Mouse (Mus musculus) embryonic facial prominence, embryonic 15.5 days (tissue): Measurements from ENCODE around the gene Camkmt. TPM values are rescaled to one million over a fixed set of nuclear protein-coding genes. Genes with fewer than 3 reads are reported as not detected.

Experiments used
- ATAC-seq: fragments of 200-750 bp; cut with Nextera tagmentation; 2 replicates; pipeline ENCODE4 v1.8.0; 2017; ENCODE audit warnings: low read depth, moderate TSS enrichment; ENCODE audit not compliant: insufficient number of reproducible peaks, low FRiP score, low TSS enrichment
- H3K27ac ChIP-seq: fragments of 300-500 bp; sonication (generic); replicated peaks from 2 replicates; pipeline ENCODE4 v1.5.1; 2015; ENCODE audit warnings: mild to moderate bottlenecking, inconsistent platforms
- H3K27me3 ChIP-seq: fragments of 300-500 bp; sonication (generic); 2 replicates; pipeline ENCODE4 v1.6.1; 2015; ENCODE audit warnings: inconsistent platforms
- H3K36me3 ChIP-seq: fragments of 300-500 bp; sonication (generic); 2 replicates; pipeline ENCODE4 v1.6.1; 2015; ENCODE audit warnings: mild to moderate bottlenecking, inconsistent platforms
- H3K4me1 ChIP-seq: fragments of 300-500 bp; sonication (generic); 2 replicates; pipeline ENCODE4 v1.6.1; 2015; ENCODE audit warnings: inconsistent platforms
- H3K4me2 ChIP-seq: fragments of 300-500 bp; sonication (generic); replicated peaks from 2 replicates; pipeline ENCODE4 v1.6.1; 2015; ENCODE audit warnings: mild to moderate bottlenecking, inconsistent platforms
- H3K4me3 ChIP-seq: fragments of 300-500 bp; sonication (generic); replicated peaks from 2 replicates; pipeline ENCODE4 v1.5.1; 2015; ENCODE audit warnings: mild to moderate bottlenecking, inconsistent platforms
- H3K9ac ChIP-seq: fragments of 300-500 bp; sonication (generic); 2 replicates; pipeline ENCODE4 v1.6.1; 2015; ENCODE audit warnings: inconsistent platforms
- H3K9me3 ChIP-seq: fragments of 300-500 bp; sonication (generic); replicated peaks from 2 replicates; pipeline ENCODE4 v1.6.1; 2016; ENCODE audit warnings: inconsistent platforms
- WGBS: fragments of 180-500 bp; shearing (Covaris S2); methylation state at CpG from one replicate; pipeline ENCODE4 v1.1.7; 2015; 5-methylcytosine and 5-hydroxymethylcytosine counted together
- polyA plus RNA-seq: library from polyadenylated mRNA; unstranded; fragments of >200 nt; fragmentation: Nextera tagmentation; extraction: Ambion mirVana; gene quantifications from 2 replicates; pipeline ENCODE4 v1.2.1, GENCODE M21; 2015

The Camkmt gene
- polyA plus RNA-seq, 1 experiment from 2014 or later: 12.8 TPM

DNA sequence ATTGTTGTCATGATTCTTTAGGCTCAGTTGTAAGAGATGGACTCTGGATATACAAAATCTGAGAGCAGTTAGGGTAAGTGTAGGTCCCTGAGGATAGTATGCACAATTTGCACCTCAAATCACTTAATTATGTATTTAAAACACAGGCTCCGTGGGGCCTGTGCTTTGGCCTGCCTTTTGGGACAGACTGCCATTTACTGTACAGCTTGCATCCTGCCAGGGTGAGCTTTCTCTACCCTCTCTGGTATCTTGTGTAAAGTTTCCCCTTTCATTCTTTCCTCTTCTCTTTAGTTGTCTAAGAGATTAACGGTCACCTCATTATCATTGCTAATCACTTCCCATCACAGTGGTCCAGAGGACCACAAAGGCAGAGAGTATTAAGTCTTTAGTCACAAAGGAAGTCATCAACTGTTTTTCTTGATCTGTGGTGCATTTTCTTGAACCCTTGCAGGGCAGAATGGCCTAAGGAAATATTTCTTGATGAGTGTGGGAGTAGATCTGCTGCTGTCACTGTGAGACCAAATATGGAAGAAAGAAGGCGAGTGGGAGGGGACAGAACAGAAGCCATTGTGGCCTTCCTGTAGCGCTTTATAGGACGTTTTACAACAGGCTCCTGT is 52.3 kb downstream of the Camkmt start:
- H3K27ac ChIP-seq: no peak overlapping the region
- H3K4me2 ChIP-seq: no peak overlapping the region
- no peaks in the 10 kb centered on the region for H3K27me3 ChIP-seq
- WGBS: 53% methylated on average over 5 of the region's 5 CpGs
- H3K9me3 ChIP-seq: no peaks in the 10 kb centered on the region
- ATAC-seq: no peak
- no peaks in the 10 kb centered on the region for H3K4me1 ChIP-seq
- H3K9ac ChIP-seq: no peak overlapping the region
- no peak overlapping the region for H3K4me3 ChIP-seq
- no peaks in the 10 kb centered on the region for H3K36me3 ChIP-seq

GRCm38 (mm10) chr17:85144141-85144540 is 53.8 kb downstream of the Camkmt start:
- no peaks in the 10 kb centered on the region for H3K9me3 ChIP-seq
- no peak overlapping the region for H3K4me3 ChIP-seq
- H3K4me2 ChIP-seq: no peak overlapping the region
- WGBS: 90% methylated on average over 6 of the region's 6 CpGs
- no peak overlapping the region for H3K27ac ChIP-seq
- H3K27me3 ChIP-seq: no peaks in the 10 kb centered on the region
- ATAC-seq: no peak
- H3K4me1 ChIP-seq: no peaks in the 10 kb centered on the region
- H3K36me3 ChIP-seq: no peaks in the 10 kb centered on the region
- no peak overlapping the region for H3K9ac ChIP-seq

GRCm38 (mm10) chr17:85148348-85148747 is 58.0 kb downstream of the Camkmt start:
- Histone ChIP-seq H3K4me1 (no peaks in the 10 kb centered on the region), H3K36me3 (no peaks in the 10 kb centered on the region), H3K9me3 (no peaks in the 10 kb centered on the region), H3K9ac (no peak overlapping the region), H3K27me3 (no peaks in the 10 kb centered on the region), H3K4me3 (no peak overlapping the region), H3K4me2 (no peak overlapping the region), H3K27ac (no peak overlapping the region)
- WGBS: 75% methylated on average over 1 of the region's 1 CpGs
- no peak for ATAC-seq

DNA sequence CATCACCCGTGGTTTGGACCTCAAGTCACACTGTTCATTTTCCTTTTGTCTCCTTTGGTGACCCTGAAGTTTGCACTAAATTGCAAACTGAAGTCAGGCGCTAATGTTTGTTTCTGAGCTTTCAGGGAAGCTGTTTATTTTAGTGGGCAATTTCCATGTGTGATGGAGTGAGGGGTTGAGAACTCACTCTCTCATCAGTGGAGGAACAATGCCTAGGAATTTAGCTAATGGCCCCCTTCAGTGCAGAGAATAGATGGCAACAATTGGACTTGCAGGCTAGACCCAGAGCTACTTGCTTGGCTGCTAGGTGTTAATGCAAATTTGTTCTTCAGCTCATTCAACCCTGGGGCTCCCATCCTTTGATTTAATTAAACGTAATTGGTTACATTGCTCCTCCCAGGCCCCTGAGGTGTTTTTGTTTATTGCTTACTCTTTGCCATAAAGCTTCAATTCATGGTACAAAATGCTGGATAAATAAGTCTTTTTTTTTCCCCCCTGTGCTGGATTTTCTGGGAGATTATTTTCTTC is 58.9 kb downstream of the Camkmt start:
- Histone ChIP-seq H3K27me3 (no peaks in the 10 kb centered on the region), H3K4me3 (no peak overlapping the region), H3K4me1 (no peaks in the 10 kb centered on the region), H3K4me2 (no peak overlapping the region), H3K9me3 (no peaks in the 10 kb centered on the region), H3K36me3 (no peaks in the 10 kb centered on the region), H3K27ac (no peak overlapping the region), H3K9ac (no peak overlapping the region)
- ATAC-seq: no peak
- 35% methylated on average over 3 of the region's 3 CpGs for WGBS

- Histone ChIP-seq H3K27ac (no peak overlapping the region), H3K4me3 (no peak overlapping the region), H3K4me1 (no peaks in the 10 kb centered on the region), H3K9ac (no peak overlapping the region), H3K27me3 (no peaks in the 10 kb centered on the region), H3K4me2 (no peak overlapping the region), H3K36me3 (no peaks in the 10 kb centered on the region), H3K9me3 (no peaks in the 10 kb centered on the region)
- ATAC-seq: no peak
- 55% methylated on average over 8 of the region's 8 CpGs for WGBS
Measured at GRCm38 (mm10) chr17:85151264-85151663, 60.9 kb downstream of the Camkmt start.

GRCm38 (mm10) chr17:85158202-85158601 is 67.8 kb downstream of the Camkmt start:
- Histone ChIP-seq H3K4me1 (no peaks in the 10 kb centered on the region), H3K36me3 (no peaks in the 10 kb centered on the region), H3K9ac (no peak overlapping the region), H3K4me2 (no peak overlapping the region), H3K9me3 (no peaks in the 10 kb centered on the region), H3K27ac (no peak overlapping the region), H3K4me3 (no peak overlapping the region), H3K27me3 (no peaks in the 10 kb centered on the region)
- ATAC-seq: no peak
- WGBS: 78% methylated on average over 4 of the region's 4 CpGs

DNA sequence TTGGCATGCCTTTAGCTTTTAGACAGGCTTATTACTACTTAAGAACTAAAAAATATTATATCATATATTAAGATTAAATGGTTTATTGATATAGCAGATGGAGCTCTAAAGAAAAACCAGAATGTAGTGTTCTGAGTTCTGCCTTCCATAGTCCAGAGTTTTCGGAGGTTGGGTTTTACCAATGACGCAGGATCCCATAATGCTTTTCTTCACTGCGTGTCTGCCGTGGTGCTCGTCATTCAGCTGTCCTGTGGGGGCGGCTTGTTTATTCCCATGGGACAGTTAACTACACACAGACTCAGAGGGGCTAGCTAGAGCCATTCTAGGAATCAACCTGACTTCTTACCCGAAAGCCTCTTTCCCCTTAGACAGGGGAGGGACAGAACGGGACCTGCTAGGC is 69.2 kb downstream of the Camkmt start:
- Histone ChIP-seq H3K9ac (no peak overlapping the region), H3K4me1 (no peaks in the 10 kb centered on the region), H3K4me2 (no peak overlapping the region), H3K27ac (no peak overlapping the region), H3K27me3 (no peaks in the 10 kb centered on the region), H3K36me3 (no peaks in the 10 kb centered on the region), H3K4me3 (no peak overlapping the region), H3K9me3 (no peaks in the 10 kb centered on the region)
- no peak for ATAC-seq
- 73% methylated on average over 8 of the region's 8 CpGs for WGBS

GRCm38 (mm10) chr17:85160786-85161185 is 70.4 kb downstream of the Camkmt start:
- Histone ChIP-seq H3K9ac (no peak overlapping the region), H3K4me2 (no peak overlapping the region), H3K36me3 (no peaks in the 10 kb centered on the region), H3K4me1 (no peaks in the 10 kb centered on the region), H3K27me3 (no peaks in the 10 kb centered on the region), H3K9me3 (no peaks in the 10 kb centered on the region), H3K27ac (no peak overlapping the region), H3K4me3 (no peak overlapping the region)
- WGBS: 90% methylated on average over 8 of the region's 8 CpGs
- no peak for ATAC-seq

DNA sequence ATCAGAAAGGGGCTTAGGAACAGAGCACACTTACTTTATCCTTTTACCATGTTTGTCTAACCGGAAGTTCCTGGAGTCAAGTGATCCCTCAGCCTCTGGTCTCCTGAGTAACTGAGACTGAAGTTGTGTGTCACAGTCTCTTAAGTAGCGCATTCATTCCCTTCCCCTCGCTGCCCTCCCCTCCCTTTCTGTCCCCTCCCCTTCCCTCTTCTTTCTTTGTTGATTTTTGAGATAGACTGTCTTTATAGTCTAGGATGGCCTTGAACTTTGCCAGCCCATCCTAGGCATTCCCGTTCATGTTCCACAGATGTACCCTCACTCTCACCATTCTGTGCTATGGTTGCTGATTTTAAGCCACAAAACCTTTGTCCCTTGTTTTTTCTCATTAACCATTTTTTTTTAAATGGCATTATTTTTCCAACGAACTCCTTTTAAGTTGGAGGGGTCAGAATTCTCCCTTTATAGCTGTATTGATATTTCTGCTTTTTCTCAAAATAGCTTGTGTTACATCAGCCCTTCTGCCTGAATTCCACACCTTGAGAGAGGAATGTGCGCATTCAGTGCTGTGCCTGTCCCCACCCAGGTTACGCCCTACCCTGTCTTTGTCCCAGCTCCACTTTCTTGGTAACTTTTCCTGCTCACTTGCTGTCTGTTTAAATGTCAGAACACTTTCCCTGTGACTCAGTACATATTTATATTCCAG is 72.4 kb downstream of the Camkmt start:
- Histone ChIP-seq H3K4me3 (no peak overlapping the region), H3K27ac (no peak overlapping the region), H3K36me3 (no peaks in the 10 kb centered on the region), H3K4me1 (no peaks in the 10 kb centered on the region), H3K9ac (no peak overlapping the region), H3K4me2 (no peak overlapping the region), H3K27me3 (no peaks in the 10 kb centered on the region), H3K9me3 (no peaks in the 10 kb centered on the region)
- 70% methylated on average over 7 of the region's 7 CpGs for WGBS
- no peak for ATAC-seq

DNA sequence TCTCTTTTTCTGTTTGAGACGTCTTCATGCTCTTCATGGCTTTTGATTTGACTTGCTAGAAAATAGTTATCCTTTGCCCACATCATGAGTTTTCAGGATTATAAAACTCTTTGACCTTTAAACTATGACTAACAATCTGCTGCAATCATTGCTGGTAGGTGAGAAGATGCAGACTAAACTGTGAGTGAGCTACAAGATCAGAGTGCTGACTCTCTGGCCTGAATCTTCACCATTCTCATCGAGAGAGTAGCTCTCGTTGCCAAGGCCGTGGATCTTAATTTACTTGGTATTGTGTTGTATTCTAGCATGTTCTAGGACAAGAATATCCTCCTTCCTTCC is 72.9 kb downstream of the Camkmt start:
- ATAC-seq: no peak
- no peak overlapping the region for H3K9ac ChIP-seq
- H3K27me3 ChIP-seq: no peaks in the 10 kb centered on the region
- no peaks in the 10 kb centered on the region for H3K36me3 ChIP-seq
- H3K27ac ChIP-seq: no peak overlapping the region
- no peak overlapping the region for H3K4me2 ChIP-seq
- H3K4me1 ChIP-seq: no peaks in the 10 kb centered on the region
- H3K9me3 ChIP-seq: no peaks in the 10 kb centered on the region
- WGBS: 87% methylated on average over 4 of the region's 4 CpGs
- no peak overlapping the region for H3K4me3 ChIP-seq

DNA sequence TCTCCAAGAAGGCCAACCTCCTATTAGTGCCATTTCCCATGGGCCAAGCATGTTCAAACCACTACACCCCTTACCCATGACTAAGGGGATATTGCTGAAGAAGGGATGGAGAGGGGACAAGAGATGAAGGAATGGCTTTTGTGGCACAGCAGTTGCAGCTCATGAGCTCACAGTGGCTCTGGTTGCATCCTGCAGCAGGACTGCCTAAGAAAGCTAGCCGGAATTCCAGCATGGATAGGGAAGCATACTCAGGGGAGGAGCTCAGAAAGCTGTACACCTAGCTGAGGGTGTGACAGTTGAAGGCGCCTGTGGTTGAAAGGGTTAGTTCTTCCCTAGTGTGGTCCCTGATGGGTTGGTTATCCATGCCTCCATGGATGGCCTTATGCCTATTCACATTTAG is 78.4 kb downstream of the Camkmt start:
- ATAC-seq: no peak
- Histone ChIP-seq H3K4me2 (no peak overlapping the region), H3K9me3 (no peaks in the 10 kb centered on the region), H3K36me3 (no peaks in the 10 kb centered on the region), H3K9ac (no peak overlapping the region), H3K27me3 (no peaks in the 10 kb centered on the region), H3K27ac (no peak overlapping the region), H3K4me1 (no peaks in the 10 kb centered on the region), H3K4me3 (no peak overlapping the region)
- WGBS: 91% methylated on average over 2 of the region's 2 CpGs
